Mouse (Mus musculus): Measurements from ENCODE around the gene Mog. TPM values are rescaled to one million over a fixed set of nuclear protein-coding genes. Genes with fewer than 3 reads are reported as not detected.

Gene Mog
- polyA plus RNA-seq (2015; fragmentation: Nextera tagmentation; extraction: Ambion mirVana): 0.18 and 0.22 TPM in 2 replicates

DNA sequence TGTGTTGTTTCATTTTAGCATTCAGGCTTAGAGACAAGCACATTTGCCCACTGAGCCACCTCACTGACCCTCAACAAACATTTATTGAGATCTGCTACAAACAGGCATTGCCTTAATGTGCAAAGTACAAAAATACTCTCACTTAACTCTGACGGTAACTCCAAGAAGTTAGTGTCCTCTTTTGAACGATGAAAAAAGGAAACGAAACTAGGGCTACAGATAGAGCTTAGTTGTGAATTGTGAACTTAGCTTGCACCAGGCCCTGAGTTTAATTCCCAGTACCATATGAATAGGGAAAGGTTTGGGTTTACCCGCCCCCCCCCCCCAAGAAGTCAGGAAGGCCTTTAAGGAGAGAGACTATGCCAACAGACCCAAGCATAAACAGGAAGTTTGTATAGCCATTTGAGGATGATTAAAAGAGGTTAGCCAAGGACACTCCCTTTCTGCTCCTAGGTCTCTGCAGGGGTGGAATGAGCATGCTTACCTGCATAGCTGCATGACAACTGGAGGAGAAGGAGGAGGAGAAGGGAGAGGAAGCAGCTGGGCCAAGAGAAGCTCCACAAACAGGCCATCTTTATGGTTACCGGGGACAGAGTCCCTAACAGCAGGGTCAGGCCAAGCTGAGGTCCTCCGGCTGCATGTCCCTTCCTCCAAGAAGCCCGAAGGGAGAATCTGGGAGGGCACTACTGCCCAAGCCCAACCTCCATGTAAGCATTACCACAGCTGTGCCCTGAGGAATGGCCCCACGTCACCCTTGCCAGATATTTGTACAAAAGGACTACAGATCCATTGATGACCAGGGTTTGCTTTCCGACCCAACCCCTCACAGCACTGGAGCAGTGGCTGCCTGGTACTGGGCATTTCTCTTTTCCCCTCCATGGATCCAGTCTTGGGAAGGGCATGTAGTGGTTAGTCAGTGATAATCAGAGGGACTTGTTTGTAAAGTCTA, at the start of gene Mog:
Mog (minus strand) TSS at position 771 of the 949 bp plus-strand sequence.
- Histone ChIP-seq H3K4me3 (no peak within 1 kb of the TSS), H3K27ac (no peak within 1 kb of the TSS), H3K4me2 (replicated peaks) (no peak within 1 kb of the TSS), H3K4me1 (peaks cover 5% of the 10 kb centered on the region; the same call in 1 of the 2 replicates), H3K36me3 (no peaks in the 10 kb centered on the region), H3K9me3 (no peaks in the 10 kb centered on the region), H3K9ac (no peak within 1 kb of the TSS), H3K27me3 (no peaks in the 10 kb centered on the region)
- no peak for ATAC-seq (ENCODE audit: low FRiP score, low read depth)
- WGBS: 66% methylated on average over 9 of the region's 9 CpGs

DNA sequence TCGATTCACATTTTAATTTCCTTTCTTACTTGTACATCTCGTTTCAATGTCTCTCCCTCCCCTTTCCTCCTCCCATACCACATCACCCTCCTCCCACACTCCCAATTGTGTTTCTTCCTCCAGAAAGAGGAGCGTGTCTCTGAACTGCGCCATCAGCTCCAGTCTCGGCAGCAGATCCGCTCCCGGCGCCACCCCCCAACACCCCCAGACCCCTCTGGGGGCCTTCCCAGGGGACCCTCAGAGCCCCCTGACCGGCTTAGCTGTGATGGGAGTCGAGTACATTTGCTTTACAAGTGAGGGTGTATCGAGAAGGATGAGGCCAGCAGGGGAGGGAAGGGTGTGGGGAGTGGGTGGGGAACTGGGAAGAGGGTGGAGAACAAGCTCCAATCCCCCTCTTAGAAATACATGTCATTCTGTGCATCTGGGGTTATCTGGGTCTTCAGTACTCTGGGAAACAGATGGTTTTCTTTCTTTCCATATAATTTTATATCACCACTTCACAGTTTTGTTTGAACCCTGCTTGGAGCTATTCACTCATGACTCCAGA, 49.6 kb upstream of the Mog start:
- ATAC-seq (ENCODE audit: low FRiP score, low read depth): no peak
- Histone ChIP-seq H3K4me1 (no peaks in the 10 kb centered on the region), H3K27me3 (no peaks in the 10 kb centered on the region), H3K36me3 (peaks cover 90% of the 10 kb centered on the region), H3K27ac (no peak overlapping the region), H3K9me3 (no peaks in the 10 kb centered on the region), H3K4me3 (no peak overlapping the region), H3K9ac (no peak overlapping the region), H3K4me2 (replicated peaks) (no peak overlapping the region)
- 66% methylated on average over 11 of the region's 11 CpGs for WGBS

DNA sequence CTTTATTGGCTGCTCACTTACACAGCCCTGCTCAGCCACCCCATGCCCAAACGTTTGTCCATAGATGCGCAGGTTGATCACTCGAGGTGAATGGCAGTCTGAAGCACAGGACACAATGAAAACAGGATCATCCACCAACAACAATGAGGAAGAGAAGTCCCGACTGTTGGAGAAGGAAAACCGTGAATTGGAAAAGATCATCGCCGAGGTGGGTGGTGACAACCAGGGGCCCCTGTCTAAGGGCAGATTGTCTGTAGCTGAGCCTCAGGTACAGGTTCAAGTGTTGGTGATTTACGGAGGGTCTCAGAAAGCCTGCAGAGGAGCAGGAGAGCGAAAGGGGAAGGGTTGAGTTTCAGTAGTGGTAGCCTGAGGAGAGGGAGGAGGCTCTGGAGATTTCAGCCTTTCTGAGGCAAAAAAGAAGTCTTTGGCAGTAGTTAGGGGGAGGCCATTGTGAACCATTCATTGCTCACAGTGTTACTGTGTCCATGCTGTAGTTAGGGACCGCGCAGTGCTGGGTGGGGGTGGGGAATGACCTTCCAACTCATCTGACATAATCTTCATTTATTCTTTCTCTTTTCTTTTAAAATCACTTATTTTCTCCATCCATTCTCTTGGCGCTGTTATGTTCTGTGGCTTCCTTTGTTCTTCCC, 49.0 kb upstream of the Mog start:
- ATAC-seq (ENCODE audit: low FRiP score, low read depth): no peak
- H3K4me1 ChIP-seq: no peaks in the 10 kb centered on the region
- H3K4me2 ChIP-seq (replicated peaks): no peak overlapping the region
- H3K4me3 ChIP-seq: no peak overlapping the region
- H3K27me3 ChIP-seq: no peaks in the 10 kb centered on the region
- H3K9me3 ChIP-seq: no peaks in the 10 kb centered on the region
- WGBS: 89% methylated on average over 12 of the region's 12 CpGs
- H3K36me3 ChIP-seq: peaks cover 96% of the 10 kb centered on the region
- H3K27ac ChIP-seq: no peak overlapping the region
- H3K9ac ChIP-seq: no peak overlapping the region

DNA sequence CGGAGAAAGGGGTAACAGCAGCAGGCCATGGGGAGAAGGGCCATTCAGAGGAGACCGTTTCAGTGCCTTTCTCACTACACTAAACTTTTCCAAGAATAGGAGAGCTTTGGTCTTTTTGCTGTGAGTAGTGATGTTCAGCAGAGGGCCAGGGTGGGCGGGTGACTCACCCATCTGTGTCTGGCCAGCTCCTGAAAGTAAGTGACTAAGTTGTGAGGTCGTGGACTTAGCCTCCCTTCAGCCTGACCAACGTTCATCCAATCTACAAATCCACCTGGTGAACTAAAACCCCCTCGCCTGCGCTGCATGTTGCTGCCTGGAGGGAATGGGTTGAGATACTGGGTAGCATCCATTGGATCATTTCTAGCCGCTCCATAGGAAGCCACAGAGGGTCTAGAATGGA, 46.9 kb upstream of the Mog start:
- H3K4me2 ChIP-seq (replicated peaks): no peak overlapping the region
- peaks cover 98% of the 10 kb centered on the region for H3K36me3 ChIP-seq
- WGBS: 91% methylated on average over 8 of the region's 8 CpGs

GRCm38 (mm10) chr17:37067861-37068260, 44.7 kb upstream of the Mog start:
- WGBS: 94% methylated on average over 1 of the region's 1 CpGs
- H3K4me1 ChIP-seq: no peaks in the 10 kb centered on the region
- peaks cover 97% of the 10 kb centered on the region for H3K36me3 ChIP-seq
- no peak for ATAC-seq (ENCODE audit: low FRiP score, low read depth)
- H3K9ac ChIP-seq: no peak overlapping the region
- no peak overlapping the region for H3K4me3 ChIP-seq
- no peak overlapping the region for H3K27ac ChIP-seq
- no peaks in the 10 kb centered on the region for H3K27me3 ChIP-seq
- no peaks in the 10 kb centered on the region for H3K9me3 ChIP-seq
- no peak overlapping the region for H3K4me2 ChIP-seq (replicated peaks)

More for the DNA sequence above, 46.9 kb upstream of the Mog start:
- Histone ChIP-seq H3K9me3 (no peaks in the 10 kb centered on the region), H3K9ac (no peak overlapping the region), H3K27ac (no peak overlapping the region), H3K4me1 (no peaks in the 10 kb centered on the region), H3K4me3 (no peak overlapping the region), H3K27me3 (no peaks in the 10 kb centered on the region)
- no peak for ATAC-seq (ENCODE audit: low FRiP score, low read depth)

GRCm38 (mm10) chr17:37065993-37066392, 42.8 kb upstream of the Mog start:
- Histone ChIP-seq H3K27me3 (no peaks in the 10 kb centered on the region), H3K36me3 (peaks cover 96% of the 10 kb centered on the region), H3K4me3 (no peak overlapping the region), H3K27ac (no peak overlapping the region), H3K4me2 (replicated peaks) (no peak overlapping the region), H3K9ac (no peak overlapping the region), H3K4me1 (no peaks in the 10 kb centered on the region), H3K9me3 (no peaks in the 10 kb centered on the region)
- no peak for ATAC-seq (ENCODE audit: low FRiP score, low read depth)
- WGBS: 95% methylated on average over 2 of the region's 2 CpGs

DNA sequence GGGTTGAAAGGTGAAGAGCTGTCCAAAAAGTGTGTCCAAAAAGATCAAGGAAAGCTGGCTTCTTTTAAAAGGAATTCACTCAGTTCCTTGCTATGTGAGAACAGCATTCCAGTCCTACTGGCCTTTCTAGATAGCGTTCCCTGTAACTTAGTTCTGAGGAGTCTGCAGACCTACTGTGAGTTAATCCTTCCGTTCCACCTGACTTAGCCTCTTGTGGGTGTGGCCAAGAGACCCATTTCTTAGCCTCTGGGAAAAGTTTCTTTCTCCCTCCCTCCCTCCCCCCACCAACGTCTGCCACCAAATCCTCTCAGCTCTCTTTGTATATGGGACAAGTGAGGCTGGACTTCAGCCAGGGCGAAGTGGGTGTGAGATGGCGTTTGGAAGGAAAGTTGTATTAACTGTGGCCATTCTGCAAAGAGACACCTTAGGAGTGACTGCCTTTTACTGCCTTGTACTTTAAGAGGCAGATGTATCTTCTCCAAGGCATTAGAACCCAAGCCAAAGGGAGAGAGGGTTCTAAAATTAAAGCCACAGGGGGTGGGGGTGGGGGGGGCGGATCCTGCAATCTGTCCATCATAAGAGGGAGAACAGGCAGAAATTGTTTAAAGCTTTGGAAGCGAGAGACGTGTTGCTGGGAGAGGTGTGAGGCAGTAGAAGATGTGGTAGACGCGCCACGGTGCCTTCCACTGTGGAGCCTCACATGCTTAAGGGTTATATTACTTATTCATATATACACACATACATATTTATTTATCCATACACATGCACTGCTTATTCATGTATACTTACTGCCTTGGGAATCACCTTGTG, 40.7 kb upstream of the Mog start:
- 87% methylated on average over 11 of the region's 11 CpGs for WGBS
- ATAC-seq (ENCODE audit: low FRiP score, low read depth): no peak
- no peak overlapping the region for H3K4me2 ChIP-seq (replicated peaks)
- H3K9ac ChIP-seq: no peak overlapping the region
- no peak overlapping the region for H3K4me3 ChIP-seq
- H3K4me1 ChIP-seq: no peaks in the 10 kb centered on the region
- no peaks in the 10 kb centered on the region for H3K27me3 ChIP-seq
- peaks cover 93% of the 10 kb centered on the region for H3K36me3 ChIP-seq
- H3K9me3 ChIP-seq: no peaks in the 10 kb centered on the region
- no peak overlapping the region for H3K27ac ChIP-seq

DNA sequence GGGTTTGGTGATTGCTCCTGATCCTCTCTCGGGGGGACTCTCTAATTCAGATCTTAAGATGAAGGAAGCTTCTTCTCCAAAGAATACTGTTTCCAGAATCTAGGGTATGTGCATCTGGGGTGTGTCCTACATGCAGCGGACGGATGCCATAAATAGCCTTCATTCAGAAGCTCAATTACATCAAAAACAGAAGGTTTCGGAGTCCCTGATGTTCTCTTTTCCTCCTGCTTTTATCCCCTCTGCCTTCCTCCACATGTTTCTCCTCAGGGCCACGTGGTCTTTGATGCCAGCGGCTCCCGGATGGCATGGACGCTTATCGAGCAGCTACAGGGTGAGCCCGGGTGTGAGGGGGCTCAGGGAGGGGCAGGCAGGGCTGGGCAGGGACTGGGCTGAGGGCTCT, 39.9 kb upstream of the Mog start:
- no peak overlapping the region for H3K4me3 ChIP-seq
- H3K4me2 ChIP-seq (replicated peaks): no peak overlapping the region
- no peaks in the 10 kb centered on the region for H3K9me3 ChIP-seq
- H3K9ac ChIP-seq: no peak overlapping the region
- 76% methylated on average over 10 of the region's 10 CpGs for WGBS
- no peaks in the 10 kb centered on the region for H3K27me3 ChIP-seq
- ATAC-seq (ENCODE audit: low FRiP score, low read depth): no peak
- H3K4me1 ChIP-seq: no peaks in the 10 kb centered on the region
- peaks cover 93% of the 10 kb centered on the region for H3K36me3 ChIP-seq
- no peak overlapping the region for H3K27ac ChIP-seq

DNA sequence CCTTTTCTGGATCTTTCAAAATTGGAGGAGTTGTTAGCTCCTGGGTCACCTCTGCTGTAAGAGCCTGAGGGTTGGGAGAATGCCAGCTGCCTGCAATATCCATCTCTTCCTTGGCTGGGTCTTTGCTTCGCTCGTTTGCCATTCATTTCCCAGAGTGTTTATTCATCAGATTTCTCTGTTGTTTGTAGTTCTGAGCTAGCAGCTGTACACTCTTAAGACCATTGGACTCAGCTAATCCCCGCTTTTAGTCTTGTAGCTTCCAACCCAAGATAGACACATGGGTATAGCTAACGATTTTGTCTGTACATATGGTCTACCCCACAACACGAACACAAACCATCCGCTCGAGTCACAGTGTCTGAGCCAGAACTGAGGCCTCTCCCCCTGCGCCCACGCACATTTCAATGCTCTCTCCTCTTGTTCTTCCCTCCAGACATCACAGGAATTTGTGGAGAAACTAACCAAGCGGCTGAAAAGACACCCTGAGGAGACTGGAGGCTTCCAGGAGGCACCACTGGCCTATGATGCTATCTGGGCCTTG, 39.0 kb upstream of the Mog start:
- Histone ChIP-seq H3K9me3 (no peaks in the 10 kb centered on the region), H3K4me1 (no peaks in the 10 kb centered on the region), H3K4me3 (no peak overlapping the region), H3K36me3 (peaks cover 90% of the 10 kb centered on the region), H3K27ac (no peak overlapping the region), H3K27me3 (no peaks in the 10 kb centered on the region), H3K4me2 (replicated peaks) (no peak overlapping the region), H3K9ac (no peak overlapping the region)
- no peak for ATAC-seq (ENCODE audit: low FRiP score, low read depth)
- 89% methylated on average over 10 of the region's 10 CpGs for WGBS

DNA sequence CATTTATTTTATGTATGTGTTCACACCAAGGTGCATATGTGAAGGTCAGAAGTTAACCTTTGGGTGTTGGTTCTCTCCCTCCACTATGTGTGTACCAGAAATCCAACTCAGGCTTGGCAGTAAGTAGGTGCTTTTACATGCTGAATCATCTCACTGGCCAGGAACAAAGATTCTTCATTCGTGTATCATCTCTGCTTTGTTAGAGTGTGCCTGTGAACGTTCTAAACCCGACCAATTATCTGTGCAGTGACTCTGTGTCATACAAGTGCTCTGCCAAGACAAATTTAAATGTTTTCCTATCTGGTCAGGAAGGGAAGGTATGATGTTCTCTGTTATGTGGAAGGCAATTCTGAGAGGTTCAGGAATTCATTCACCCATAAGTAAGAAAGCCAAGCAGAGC, 38.2 kb upstream of the Mog start:
- H3K27me3 ChIP-seq: no peaks in the 10 kb centered on the region
- H3K4me1 ChIP-seq: no peaks in the 10 kb centered on the region
- H3K9me3 ChIP-seq: no peaks in the 10 kb centered on the region
- H3K4me3 ChIP-seq: no peak overlapping the region
- peaks cover 89% of the 10 kb centered on the region for H3K36me3 ChIP-seq
- H3K4me2 ChIP-seq (replicated peaks): no peak overlapping the region
- no peak overlapping the region for H3K9ac ChIP-seq
- no peak overlapping the region for H3K27ac ChIP-seq
- no peak for ATAC-seq (ENCODE audit: low FRiP score, low read depth)
- 92% methylated on average over 3 of the region's 3 CpGs for WGBS

- Histone ChIP-seq H3K27me3 (no peaks in the 10 kb centered on the region), H3K4me3 (no peak overlapping the region), H3K36me3 (peaks cover 80% of the 10 kb centered on the region), H3K9me3 (no peaks in the 10 kb centered on the region), H3K27ac (no peak overlapping the region), H3K4me1 (no peaks in the 10 kb centered on the region), H3K4me2 (replicated peaks) (no peak overlapping the region), H3K9ac (no peak overlapping the region)
- WGBS: 89% methylated on average over 6 of the region's 6 CpGs
- ATAC-seq (ENCODE audit: low FRiP score, low read depth): no peak
Measured at GRCm38 (mm10) chr17:37056957-37057356, 33.8 kb upstream of the Mog start.

All from limb, embryonic 13.5 days (tissue).